Mouse (Mus musculus) midbrain, embryonic 11.5 days (tissue): ENCODE data around the gene Sqor. TPM values are rescaled to one million over a fixed set of nuclear protein-coding genes. Genes with fewer than 3 reads are reported as not detected.

ENCODE experiments used
- ATAC-seq: fragments of 200-750 bp; cut with Nextera tagmentation; 2 replicates; pipeline ENCODE4 v1.8.0; 2017; ENCODE audit warnings: moderate TSS enrichment, moderate library complexity; ENCODE audit not compliant: low FRiP score
- DNase-seq: peaks from one replicate; pipeline ENCODE4 v3.0.0; 2015; ENCODE audit warnings: low spot score; ENCODE audit errors: missing footprints
- H3K27ac ChIP-seq: fragments of 300-500 bp; sonication (generic); 2 replicates; pipeline ENCODE4 v1.5.1; 2014; ENCODE audit warnings: low read depth, low read length
- H3K27me3 ChIP-seq: fragments of 300-500 bp; sonication (generic); 2 replicates; pipeline ENCODE4 v1.6.1; 2014; ENCODE audit warnings: mild to moderate bottlenecking, low read length, moderate library complexity, mixed read lengths; ENCODE audit not compliant: control insufficient read depth, insufficient read depth
- H3K36me3 ChIP-seq: fragments of 300-500 bp; sonication (generic); 2 replicates; pipeline ENCODE4 v1.6.1; 2014; ENCODE audit warnings: mild to moderate bottlenecking, low read length, moderate library complexity, mixed read lengths; ENCODE audit not compliant: control insufficient read depth, insufficient read depth
- H3K4me1 ChIP-seq: fragments of 300-500 bp; sonication (generic); 2 replicates; pipeline ENCODE4 v1.6.1; 2014; ENCODE audit warnings: low read length; ENCODE audit not compliant: control insufficient read depth, insufficient read depth
- H3K4me2 ChIP-seq: fragments of 300-500 bp; sonication (generic); 2 replicates; pipeline ENCODE4 v1.6.1; 2014; ENCODE audit warnings: mild to moderate bottlenecking, moderate library complexity
- H3K4me3 ChIP-seq: fragments of 300-500 bp; sonication (generic); 2 replicates; pipeline ENCODE4 v1.5.1; 2014; ENCODE audit warnings: low read depth, low read length
- H3K9ac ChIP-seq: fragments of 300-500 bp; sonication (generic); 2 replicates; pipeline ENCODE4 v1.6.1; 2014; ENCODE audit warnings: low read length
- H3K9me3 ChIP-seq: fragments of 300-500 bp; sonication (generic); 2 replicates; pipeline ENCODE4 v1.6.1; 2016; ENCODE audit warnings: low read length; ENCODE audit not compliant: control insufficient read depth
- WGBS: fragments of 180-500 bp; shearing (Covaris S2); extraction: QIAGEN DNeasy Blood & Tissue Kit; methylation state at CpG from one replicate; pipeline ENCODE4 v1.1.7; 2014; 5-methylcytosine and 5-hydroxymethylcytosine counted together
- polyA plus RNA-seq: library from polyadenylated mRNA; unstranded; fragments of >200 nt; fragmentation: Nextera tagmentation; extraction: Ambion mirVana; gene quantifications from 2 replicates; pipeline ENCODE4 v1.2.1, GENCODE M21; 2014

Sqor gene
- polyA plus RNA-seq, 1 experiment from 2014 or later: 2.9 TPM

- ATAC-seq: no peak
- Histone ChIP-seq H3K9me3 (no peaks in the 10 kb centered on the region), H3K27me3 (no peaks in the 10 kb centered on the region), H3K4me1 (no peaks in the 10 kb centered on the region), H3K9ac (no peak overlapping the region), H3K4me2 (no peak overlapping the region), H3K4me3 (no peak overlapping the region), H3K27ac (no peak overlapping the region), H3K36me3 (no peaks in the 10 kb centered on the region)
- WGBS: 76% methylated on average over 2 of the region's 2 CpGs
- DNase-seq: no peak
Observed at GRCm38 (mm10) chr2:122776823-122777222, 11.8 kb downstream of the Sqor start.

GRCm38 (mm10) chr2:122779967-122780366 lies 14.9 kb downstream of the Sqor start:
- DNase-seq (no peak), ATAC-seq (no peak)
- Histone ChIP-seq H3K9ac (no peak overlapping the region), H3K27ac (no peak overlapping the region), H3K9me3 (no peaks in the 10 kb centered on the region), H3K27me3 (no peaks in the 10 kb centered on the region), H3K4me2 (no peak overlapping the region), H3K36me3 (no peaks in the 10 kb centered on the region), H3K4me3 (no peak overlapping the region), H3K4me1 (no peaks in the 10 kb centered on the region)
- 71% methylated on average over 5 of the region's 5 CpGs for WGBS

- Histone ChIP-seq H3K9ac (no peak overlapping the region), H3K27ac (no peak overlapping the region), H3K27me3 (no peaks in the 10 kb centered on the region), H3K4me3 (no peak overlapping the region), H3K4me1 (no peaks in the 10 kb centered on the region), H3K9me3 (no peaks in the 10 kb centered on the region), H3K36me3 (no peaks in the 10 kb centered on the region), H3K4me2 (no peak overlapping the region)
- ATAC-seq (no peak), DNase-seq (no peak)
- WGBS: 74% methylated on average over 3 of the region's 3 CpGs
Observed at GRCm38 (mm10) chr2:122780447-122780846, 15.4 kb downstream of the Sqor start.

GRCm38 (mm10) chr2:122781590-122782356 lies 16.7 kb downstream of the Sqor start:
- 82% methylated on average over 8 of the region's 8 CpGs for WGBS
- Histone ChIP-seq H3K36me3 (no peaks in the 10 kb centered on the region), H3K27ac (no peak overlapping the region), H3K4me2 (no peak overlapping the region), H3K9ac (no peak overlapping the region), H3K4me1 (no peaks in the 10 kb centered on the region), H3K4me3 (no peak overlapping the region), H3K9me3 (no peaks in the 10 kb centered on the region), H3K27me3 (no peaks in the 10 kb centered on the region)
- no peak for DNase-seq
- ATAC-seq: no peak

GRCm38 (mm10) chr2:122783730-122784129 lies 18.7 kb downstream of the Sqor start:
- DNase-seq (no peak), ATAC-seq (no peak)
- H3K9ac ChIP-seq: no peak overlapping the region
- WGBS: 89% methylated on average over 2 of the region's 2 CpGs
- no peaks in the 10 kb centered on the region for H3K36me3 ChIP-seq
- no peaks in the 10 kb centered on the region for H3K4me1 ChIP-seq
- H3K4me2 ChIP-seq: no peak overlapping the region
- H3K9me3 ChIP-seq: no peaks in the 10 kb centered on the region
- no peak overlapping the region for H3K27ac ChIP-seq
- no peak overlapping the region for H3K4me3 ChIP-seq
- H3K27me3 ChIP-seq: no peaks in the 10 kb centered on the region

- no peak overlapping the region for H3K9ac ChIP-seq
- no peak overlapping the region for H3K4me2 ChIP-seq
- H3K27me3 ChIP-seq: no peaks in the 10 kb centered on the region
- DNase-seq: no peak
- no peaks in the 10 kb centered on the region for H3K4me1 ChIP-seq
- no peaks in the 10 kb centered on the region for H3K36me3 ChIP-seq
- 89% methylated on average over 3 of the region's 3 CpGs for WGBS
- no peak overlapping the region for H3K27ac ChIP-seq
- no peak for ATAC-seq
- no peak overlapping the region for H3K4me3 ChIP-seq
- H3K9me3 ChIP-seq: no peaks in the 10 kb centered on the region
Observed at GRCm38 (mm10) chr2:122784701-122785100, 19.7 kb downstream of the Sqor start.

GRCm38 (mm10) chr2:122786167-122786566 lies 21.1 kb downstream of the Sqor start:
- ATAC-seq (no peak), DNase-seq (no peak)
- H3K36me3 ChIP-seq: no peaks in the 10 kb centered on the region
- H3K9ac ChIP-seq: no peak overlapping the region
- H3K27ac ChIP-seq: no peak overlapping the region
- no peaks in the 10 kb centered on the region for H3K9me3 ChIP-seq
- no peak overlapping the region for H3K4me2 ChIP-seq
- no peak overlapping the region for H3K4me3 ChIP-seq
- no peaks in the 10 kb centered on the region for H3K4me1 ChIP-seq
- no peaks in the 10 kb centered on the region for H3K27me3 ChIP-seq
- WGBS: 89% methylated on average over 2 of the region's 2 CpGs

- no peak overlapping the region for H3K4me3 ChIP-seq
- H3K27ac ChIP-seq: no peak overlapping the region
- DNase-seq (no peak), ATAC-seq (no peak)
- H3K36me3 ChIP-seq: no peaks in the 10 kb centered on the region
- no peaks in the 10 kb centered on the region for H3K27me3 ChIP-seq
- no peak overlapping the region for H3K9ac ChIP-seq
- no peaks in the 10 kb centered on the region for H3K9me3 ChIP-seq
- no peak overlapping the region for H3K4me2 ChIP-seq
- no peaks in the 10 kb centered on the region for H3K4me1 ChIP-seq
- WGBS: 88% methylated on average over 7 of the region's 7 CpGs
Observed at GRCm38 (mm10) chr2:122789311-122789710, 24.3 kb downstream of the Sqor start.

GRCm38 (mm10) chr2:122789730-122790129 lies 24.7 kb downstream of the Sqor start:
- H3K9me3 ChIP-seq: no peaks in the 10 kb centered on the region
- ATAC-seq (no peak), DNase-seq (no peak)
- 82% methylated on average over 6 of the region's 6 CpGs for WGBS
- no peak overlapping the region for H3K4me2 ChIP-seq
- H3K4me1 ChIP-seq: no peaks in the 10 kb centered on the region
- H3K27me3 ChIP-seq: no peaks in the 10 kb centered on the region
- H3K27ac ChIP-seq: no peak overlapping the region
- H3K4me3 ChIP-seq: no peak overlapping the region
- no peak overlapping the region for H3K9ac ChIP-seq
- no peaks in the 10 kb centered on the region for H3K36me3 ChIP-seq
